Mouse (Mus musculus) testis, adult 2 months (tissue): Measurements from ENCODE around the gene Elmo2.

Source experiments
- CTCF ChIP-seq: fragments of 200-500 bp; IDR thresholded peaks from 2 replicates; pipeline ENCODE4 v1.5.1; 2012; ENCODE audit warnings: low read depth, mild to moderate bottlenecking, inconsistent platforms, low read length, moderate library complexity; ENCODE audit not compliant: control insufficient read depth, insufficient read depth, insufficient replicate concordance
- POLR2A ChIP-seq: fragments of 200-500 bp; IDR thresholded peaks from 2 replicates; pipeline ENCODE4 v1.6.1; 2012; ENCODE audit warnings: low read depth, mild to moderate bottlenecking, inconsistent platforms, low read length, moderate library complexity; ENCODE audit not compliant: control insufficient read depth

DNA sequence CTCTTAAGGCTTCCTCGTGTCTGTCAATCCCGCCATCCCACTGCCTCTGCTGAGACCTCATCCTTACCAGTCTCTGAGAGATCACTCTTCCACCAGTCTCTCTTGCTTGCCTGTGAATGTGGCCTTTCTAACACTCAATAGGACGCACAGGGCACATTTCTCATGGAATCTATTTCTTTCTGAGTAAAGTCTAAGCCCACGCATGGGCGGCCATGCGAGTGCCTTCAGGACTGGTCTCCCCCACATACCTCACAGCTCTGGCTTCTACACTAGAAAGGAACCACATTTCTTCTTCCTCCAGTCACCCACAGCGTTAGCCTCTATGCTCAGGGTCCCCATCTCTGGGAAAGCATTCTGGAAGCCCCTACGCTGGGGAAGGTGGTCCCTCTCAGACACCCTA lies 12.1 kb downstream of the Elmo2 start:
- TF ChIP-seq CTCF (no peak), POLR2A (no peak)
